Mouse (Mus musculus) midbrain, embryonic 12.5 days (tissue): ENCODE measurements around the gene Cel. TPM values are rescaled to one million over a fixed set of nuclear protein-coding genes. Genes with fewer than 3 reads are reported as not detected.
A peak's percentile ranks its signal among the peaks of the same experiment; 100 is the strongest.

ENCODE experiments used
- ATAC-seq: fragments of 200-750 bp; cut with Nextera tagmentation; 2 replicates; pipeline ENCODE4 v1.8.0; 2017; ENCODE audit warnings: low read depth, moderate TSS enrichment, moderate library complexity; ENCODE audit not compliant: low FRiP score
- H3K27ac ChIP-seq: fragments of 300-500 bp; sonication (generic); replicated peaks from 2 replicates; pipeline ENCODE4 v1.5.1; 2016; ENCODE audit warnings: mild to moderate bottlenecking
- H3K27me3 ChIP-seq: fragments of 300-500 bp; sonication (generic); 2 replicates; pipeline ENCODE4 v1.6.1; 2016; ENCODE audit warnings: mild to moderate bottlenecking
- H3K36me3 ChIP-seq: fragments of 300-500 bp; sonication (generic); 2 replicates; pipeline ENCODE4 v1.6.1; 2016
- H3K4me1 ChIP-seq: fragments of 300-500 bp; sonication (generic); 2 replicates; pipeline ENCODE4 v1.6.1; 2016
- H3K4me2 ChIP-seq: fragments of 300-500 bp; sonication (generic); replicated peaks from 2 replicates; pipeline ENCODE4 v1.6.1; 2016; ENCODE audit warnings: mild to moderate bottlenecking, moderate library complexity
- H3K4me3 ChIP-seq: fragments of 300-500 bp; sonication (generic); 2 replicates; pipeline ENCODE4 v1.5.1; 2016; ENCODE audit warnings: mild to moderate bottlenecking
- H3K9ac ChIP-seq: fragments of 300-500 bp; sonication (generic); replicated peaks from 2 replicates; pipeline ENCODE4 v1.6.1; 2016; ENCODE audit warnings: mild to moderate bottlenecking, moderate library complexity
- H3K9me3 ChIP-seq: fragments of 300-500 bp; sonication (generic); 2 replicates; pipeline ENCODE4 v1.6.1; 2016; ENCODE audit warnings: mild to moderate bottlenecking
- WGBS: fragments of 180-500 bp; shearing (Covaris S2); methylation state at CpG from one replicate; pipeline ENCODE4 v1.1.7; 2016; 5-methylcytosine and 5-hydroxymethylcytosine counted together
- polyA plus RNA-seq: library from polyadenylated mRNA; unstranded; fragments of >200 nt; fragmentation: Nextera tagmentation; extraction: Ambion mirVana; gene quantifications from 2 replicates; pipeline ENCODE4 v1.2.1, GENCODE M21; 2016

The Cel gene
- polyA plus RNA-seq, 1 experiment from 2014 or later = not detected

- WGBS = 82% methylated on average over 6 of the region's 6 CpGs
- Histone ChIP-seq H3K4me2 (no peak overlapping the region), H3K4me1 (peaks cover 8% of the 10 kb centered on the region; the same call in 1 of the 2 replicates), H3K27ac (no peak overlapping the region), H3K9me3 (no peaks in the 10 kb centered on the region), H3K36me3 (no peaks in the 10 kb centered on the region), H3K9ac (no peak overlapping the region), H3K4me3 (no peak overlapping the region), H3K27me3 (peaks cover 3% of the 10 kb centered on the region)
- no peak for ATAC-seq
Measured at GRCm38 (mm10) chr2:28599569-28599900, 36.3 kb upstream of the Cel start.

- Histone ChIP-seq H3K4me1 (peaks cover 8% of the 10 kb centered on the region; the same call in 1 of the 2 replicates), H3K27ac (no peak overlapping the region), H3K36me3 (no peaks in the 10 kb centered on the region), H3K27me3 (peaks cover 9% of the 10 kb centered on the region), H3K4me3 (no peak overlapping the region), H3K9ac (no peak overlapping the region), H3K9me3 (no peaks in the 10 kb centered on the region), H3K4me2 (no peak overlapping the region)
- 67% methylated on average over 12 of the region's 12 CpGs for WGBS
- no peak for ATAC-seq
Measured at GRCm38 (mm10) chr2:28598692-28599568, 35.7 kb upstream of the Cel start.

GRCm38 (mm10) chr2:28597733-28598547, 34.7 kb upstream of the Cel start:
- peak overlapping the region; percentile 26; the same call in 1 of the 2 replicates for H3K27ac ChIP-seq
- ATAC-seq = no peak

GRCm38 (mm10) chr2:28596998-28597397, 33.8 kb upstream of the Cel start:
- H3K9me3 ChIP-seq = no peaks in the 10 kb centered on the region
- no peak overlapping the region for H3K9ac ChIP-seq
- H3K4me3 ChIP-seq = no peak overlapping the region
- H3K4me2 ChIP-seq = no peak overlapping the region
- H3K4me1 ChIP-seq = peaks cover 8% of the 10 kb centered on the region; the same call in 1 of the 2 replicates
- H3K36me3 ChIP-seq = no peaks in the 10 kb centered on the region
- no peak overlapping the region for H3K27ac ChIP-seq
- WGBS = 89% methylated on average over 7 of the region's 7 CpGs
- no peak for ATAC-seq
- peaks cover 9% of the 10 kb centered on the region for H3K27me3 ChIP-seq

More at GRCm38 (mm10) chr2:28597733-28598547, 34.7 kb upstream of the Cel start:
- WGBS = 75% methylated on average over 7 of the region's 7 CpGs
- no peaks in the 10 kb centered on the region for H3K36me3 ChIP-seq
- no peak overlapping the region for H3K4me2 ChIP-seq
- H3K4me3 ChIP-seq = no peak overlapping the region
- H3K9ac ChIP-seq = no peak overlapping the region
- H3K4me1 ChIP-seq = peaks cover 8% of the 10 kb centered on the region; the same call in 1 of the 2 replicates
- H3K27me3 ChIP-seq = peaks cover 9% of the 10 kb centered on the region
- H3K9me3 ChIP-seq = no peaks in the 10 kb centered on the region

- H3K4me2 ChIP-seq = no peak overlapping the region
- no peaks in the 10 kb centered on the region for H3K36me3 ChIP-seq
- peaks cover 8% of the 10 kb centered on the region; the same call in 1 of the 2 replicates for H3K4me1 ChIP-seq
- H3K9ac ChIP-seq = no peak overlapping the region
- H3K9me3 ChIP-seq = no peaks in the 10 kb centered on the region
- 86% methylated on average over 7 of the region's 7 CpGs for WGBS
- ATAC-seq = no peak
- peaks cover 9% of the 10 kb centered on the region for H3K27me3 ChIP-seq
- H3K27ac ChIP-seq = no peak overlapping the region
- no peak overlapping the region for H3K4me3 ChIP-seq
Measured at GRCm38 (mm10) chr2:28596021-28596420, 32.8 kb upstream of the Cel start.

GRCm38 (mm10) chr2:28592809-28593208, 29.6 kb upstream of the Cel start:
- no peaks in the 10 kb centered on the region for H3K36me3 ChIP-seq
- no peak overlapping the region for H3K9ac ChIP-seq
- no peak for ATAC-seq
- no peak overlapping the region for H3K4me3 ChIP-seq
- no peak overlapping the region for H3K27ac ChIP-seq
- H3K27me3 ChIP-seq = peaks cover 16% of the 10 kb centered on the region
- no peaks in the 10 kb centered on the region for H3K9me3 ChIP-seq
- no peaks in the 10 kb centered on the region for H3K4me1 ChIP-seq
- H3K4me2 ChIP-seq = no peak overlapping the region
- whole genome bisulfite sequencing = 8% methylated on average over 15 of the region's 15 CpGs

- peaks cover 16% of the 10 kb centered on the region for H3K27me3 ChIP-seq
- no peak overlapping the region for H3K9ac ChIP-seq
- 88% methylated on average over 2 of the region's 2 CpGs for WGBS
- H3K4me3 ChIP-seq = no peak overlapping the region
- no peak overlapping the region for H3K4me2 ChIP-seq
- no peaks in the 10 kb centered on the region for H3K4me1 ChIP-seq
- H3K36me3 ChIP-seq = no peaks in the 10 kb centered on the region
- ATAC-seq = no peak
- no peak overlapping the region for H3K27ac ChIP-seq
- no peaks in the 10 kb centered on the region for H3K9me3 ChIP-seq
Measured at GRCm38 (mm10) chr2:28591479-28591878, 28.3 kb upstream of the Cel start.

- Histone ChIP-seq H3K4me2 (no peak overlapping the region), H3K9me3 (no peaks in the 10 kb centered on the region), H3K27me3 (peaks cover 6% of the 10 kb centered on the region; the same call in 1 of the 2 replicates), H3K9ac (no peak overlapping the region), H3K27ac (no peak overlapping the region), H3K4me3 (no peak overlapping the region), H3K4me1 (peaks cover 2% of the 10 kb centered on the region), H3K36me3 (no peaks in the 10 kb centered on the region)
- ATAC-seq = no peak
- 35% methylated on average over 1 of the region's 1 CpGs for WGBS
Measured at GRCm38 (mm10) chr2:28588574-28588973, 25.4 kb upstream of the Cel start.

- Histone ChIP-seq H3K4me3 (no peak overlapping the region), H3K27ac (no peak overlapping the region), H3K36me3 (peaks cover 3% of the 10 kb centered on the region; the same call in 1 of the 2 replicates), H3K9me3 (no peaks in the 10 kb centered on the region), H3K4me2 (no peak overlapping the region), H3K4me1 (peaks cover 23% of the 10 kb centered on the region), H3K27me3 (0 out of 2 replicates have a peak, but pooled peaks cover 6% of the 10 kb centered on the region), H3K9ac (no peak overlapping the region)
- 47% methylated on average over 2 of the region's 2 CpGs for WGBS
- ATAC-seq = no peak
Measured at GRCm38 (mm10) chr2:28585730-28586129, 22.5 kb upstream of the Cel start.

- WGBS = 24% methylated on average over 6 of the region's 6 CpGs
Measured at GRCm38 (mm10) chr2:28585043-28585571, 21.9 kb upstream of the Cel start.

GRCm38 (mm10) chr2:28583651-28584050, 20.4 kb upstream of the Cel start, which contains the start of gene Gtf3c5:
Gtf3c5 (minus strand) TSS chr2:28583751.
- peak within 1 kb of the TSS; percentile 68 for H3K4me2 ChIP-seq
- no peaks in the 10 kb centered on the region for H3K27me3 ChIP-seq
- peak within 1 kb of the TSS; percentile 74 for H3K9ac ChIP-seq
- no peak for ATAC-seq
- H3K27ac ChIP-seq = peak within 1 kb of the TSS; percentile 87
- 72% methylated on average over 9 of the region's 9 CpGs for WGBS
- H3K4me1 ChIP-seq = peaks cover 23% of the 10 kb centered on the region
- H3K9me3 ChIP-seq = no peaks in the 10 kb centered on the region
- H3K36me3 ChIP-seq = peaks cover 15% of the 10 kb centered on the region
- H3K4me3 ChIP-seq = peak within 1 kb of the TSS; percentile 77

More at GRCm38 (mm10) chr2:28585043-28585571, 21.9 kb upstream of the Cel start:
- H3K27ac ChIP-seq = no peak overlapping the region
- no peak overlapping the region for H3K9ac ChIP-seq
- H3K4me3 ChIP-seq = no peak overlapping the region
- H3K4me2 ChIP-seq = no peak overlapping the region
- no peaks in the 10 kb centered on the region for H3K9me3 ChIP-seq
- peaks cover 5% of the 10 kb centered on the region; the same call in 1 of the 2 replicates for H3K36me3 ChIP-seq
- no peak for ATAC-seq
- H3K27me3 ChIP-seq = 0 out of 2 replicates have a peak, but pooled peaks cover 2% of the 10 kb centered on the region
- H3K4me1 ChIP-seq = peaks cover 23% of the 10 kb centered on the region
